Mouse (Mus musculus) MEL (cell line): Measurements from ENCODE around the gene Mmgt2. TPM values are rescaled to one million over a fixed set of nuclear protein-coding genes. Genes with fewer than 3 reads are reported as not detected.
A peak's percentile ranks its signal among the peaks of the same experiment; 100 is the strongest.

Experiments
- DNase-seq: peaks from one replicate; pipeline ENCODE4 v3.0.0; 2011; ENCODE audit warnings: low read depth, low spot score
- H3K27ac ChIP-seq: 2 replicates; pipeline ENCODE4 v1.5.1; 2012; ENCODE audit warnings: low read depth, mild to moderate bottlenecking, control low read depth, low read length, moderate library complexity; ENCODE audit not compliant: control insufficient read depth
- H3K27me3 ChIP-seq, 2 experiments: fragments of 150-350 bp in 1 of 2; sonication (generic) in 1 of 2; 2 replicates each; pipeline ENCODE4 v1.6.1; 2012; ENCODE audit warnings: low read length in 2 of 2, mild to moderate bottlenecking in 2 of 2, improper control_type of control experiment in 1 of 2, moderate library complexity in 1 of 2; ENCODE audit not compliant: insufficient read depth in 2 of 2, control insufficient read depth in 1 of 2
- H3K36me3 ChIP-seq, 2 experiments: 2 replicates each; pipeline ENCODE4 v1.6.1; 2012 to 2014; ENCODE audit warnings: low read length in 2 of 2, improper control_type of control experiment in 1 of 2, inconsistent platforms in 1 of 2, mild to moderate bottlenecking in 1 of 2; ENCODE audit not compliant: insufficient read depth in 2 of 2, control insufficient read depth in 1 of 2
- H3K4me1 ChIP-seq, 2 experiments: fragments of 150-350 bp in 1 of 2; sonication (generic) in 1 of 2; 2 replicates each; pipeline ENCODE4 v1.6.1; 2012; ENCODE audit warnings: low read length in 2 of 2, improper control_type of control experiment in 1 of 2, mild to moderate bottlenecking in 1 of 2; ENCODE audit not compliant: insufficient read depth in 2 of 2, control insufficient read depth in 1 of 2
- H3K4me3 ChIP-seq, 2 experiments: fragments of 150-350 bp in 1 of 2; sonication (generic) in 1 of 2; 2 replicates each; pipeline ENCODE4 v1.5.1; 2012; ENCODE audit warnings: low read depth in 2 of 2, low read length in 2 of 2, mild to moderate bottlenecking in 2 of 2, moderate library complexity in 2 of 2, control low read depth in 1 of 2, improper control_type of control experiment in 1 of 2; ENCODE audit not compliant: control insufficient read depth in 1 of 2, insufficient read depth in 1 of 2
- H3K79me2 ChIP-seq: 2 replicates; pipeline ENCODE4 v1.6.1; 2012; ENCODE audit warnings: mild to moderate bottlenecking, low read length, moderate library complexity; ENCODE audit not compliant: control insufficient read depth, poor library complexity, insufficient read depth
- H3K9ac ChIP-seq: 2 replicates; pipeline ENCODE4 v1.6.1; 2012; ENCODE audit warnings: low read depth, mild to moderate bottlenecking, control low read depth, low read length, moderate library complexity; ENCODE audit not compliant: control insufficient read depth, poor library complexity, severe bottlenecking
- H3K9me3 ChIP-seq: fragments of 150-350 bp; sonication (generic); replicated peaks from 2 replicates; pipeline ENCODE4 v1.6.1; 2012; ENCODE audit warnings: mild to moderate bottlenecking, low read length, improper control_type of control experiment, moderate library complexity; ENCODE audit not compliant: insufficient read depth
- BHLHE40 ChIP-seq: IDR thresholded peaks from 2 replicates; pipeline ENCODE4 v1.6.1; 2012; ENCODE audit warnings: low read depth, mild to moderate bottlenecking, inconsistent platforms, low read length, improper control_type of control experiment, borderline replicate concordance
- CTCF ChIP-seq, 3 experiments: IDR thresholded peaks in 2 of 3; conservative IDR thresholded peaks in 1 of 3; 2 replicates each; pipeline ENCODE4 v1.5.1; 2011 to 2012; ENCODE audit warnings: low read length in 3 of 3, low read depth in 2 of 3, mild to moderate bottlenecking in 2 of 3, improper control_type of control experiment in 1 of 3, inconsistent platforms in 1 of 3, mixed read lengths in 1 of 3, moderate library complexity in 1 of 3; ENCODE audit not compliant: control insufficient read depth in 1 of 3, insufficient read depth in 1 of 3, poor library complexity in 1 of 3, severe bottlenecking in 1 of 3
- ELF1 ChIP-seq: IDR thresholded peaks from 2 replicates; pipeline ENCODE4 v1.6.1; 2014; ENCODE audit warnings: low read depth, mild to moderate bottlenecking, inconsistent platforms, low read length, improper control_type of control experiment, moderate library complexity
- EP300 ChIP-seq, 2 experiments: IDR thresholded peaks; 2 replicates each; pipeline ENCODE4 v1.6.1; 2011; ENCODE audit warnings: improper control_type of control experiment in 2 of 2, low read length in 2 of 2, low read depth in 1 of 2, mild to moderate bottlenecking in 1 of 2
- JUND ChIP-seq: IDR thresholded peaks from 2 replicates; pipeline ENCODE4 v1.6.1; 2011; ENCODE audit warnings: low read depth, mild to moderate bottlenecking, improper control_type of control experiment, low read length
- KAT2A ChIP-seq: conservative IDR thresholded peaks from 2 replicates; pipeline ENCODE4 v1.6.1; 2012; ENCODE audit warnings: low read depth, low read length, improper control_type of control experiment, inconsistent platforms
- MAFK ChIP-seq: IDR thresholded peaks from 2 replicates; pipeline ENCODE4 v1.6.1; 2011; ENCODE audit warnings: low read depth, mild to moderate bottlenecking, low read length, improper control_type of control experiment, borderline replicate concordance
- NRF1 ChIP-seq: IDR thresholded peaks from 2 replicates; pipeline ENCODE4 v1.6.1; 2014; ENCODE audit warnings: low read depth, mild to moderate bottlenecking, inconsistent platforms, low read length, improper control_type of control experiment, moderate library complexity; ENCODE audit not compliant: poor library complexity, insufficient read depth, severe bottlenecking
- POLR2A ChIP-seq, 2 experiments: IDR thresholded peaks; 2 replicates each; pipeline ENCODE4 v1.6.1; 2011 to 2012; ENCODE audit warnings: low read length in 2 of 2, mild to moderate bottlenecking in 2 of 2, control low read depth in 1 of 2, improper control_type of control experiment in 1 of 2, low read depth in 1 of 2, moderate library complexity in 1 of 2; ENCODE audit not compliant: control insufficient read depth in 1 of 2, insufficient read depth in 1 of 2, poor library complexity in 1 of 2
- POLR2AphosphoS2 ChIP-seq: IDR thresholded peaks from 2 replicates; pipeline ENCODE4 v1.6.1; 2011; ENCODE audit warnings: low read length, improper control_type of control experiment
- RCOR1 ChIP-seq: IDR thresholded peaks from 2 replicates; pipeline ENCODE4 v1.6.1; 2012; ENCODE audit warnings: low read depth, mild to moderate bottlenecking, inconsistent platforms, low read length, improper control_type of control experiment
- SIN3A ChIP-seq: IDR thresholded peaks from 2 replicates; pipeline ENCODE4 v1.6.1; 2012; ENCODE audit warnings: low read length, improper control_type of control experiment, inconsistent platforms
- TAL1 ChIP-seq: IDR thresholded peaks from 2 replicates; pipeline ENCODE4 v1.6.1; 2012; ENCODE audit warnings: mild to moderate bottlenecking, inconsistent platforms, low read length, moderate library complexity, mixed read lengths
- TBP ChIP-seq: IDR thresholded peaks from 2 replicates; pipeline ENCODE4 v1.8.0; 2011; ENCODE audit warnings: low read depth, low read length, improper control_type of control experiment
- TCF12 ChIP-seq: IDR thresholded peaks from 2 replicates; pipeline ENCODE4 v1.6.1; 2014; ENCODE audit warnings: low read depth, mild to moderate bottlenecking, inconsistent platforms, low read length, improper control_type of control experiment, moderate library complexity
- UBTF ChIP-seq: IDR thresholded peaks from 2 replicates; pipeline ENCODE4 v1.6.1; 2012; ENCODE audit warnings: low read depth, mild to moderate bottlenecking, inconsistent platforms, low read length, improper control_type of control experiment, moderate library complexity, borderline replicate concordance; ENCODE audit not compliant: insufficient read depth
- USF1 ChIP-seq: IDR thresholded peaks from 2 replicates; pipeline ENCODE4 v1.6.1; 2014; ENCODE audit warnings: low read depth, mild to moderate bottlenecking, inconsistent platforms, low read length, improper control_type of control experiment, moderate library complexity
- ZKSCAN1 ChIP-seq: IDR thresholded peaks from 2 replicates; pipeline ENCODE4 v1.6.1; 2012; ENCODE audit warnings: low read depth, mild to moderate bottlenecking, inconsistent platforms, low read length, improper control_type of control experiment, moderate library complexity
- polyA plus RNA-seq, 2 experiments: library from polyadenylated mRNA; stranded (reverse) in 1 of 2; unstranded in 1 of 2; fragments of >175 nt in 1 of 2; fragments of >200 nt in 1 of 2; gene quantifications; 2 replicates each; pipeline versions ENCODE4 v1.2.1 to v1.2.4; 2012; ENCODE audit warnings: low replicate concordance in 2 of 2, low read depth in 1 of 2; ENCODE audit not compliant: insufficient read length in 2 of 2, insufficient read depth in 1 of 2, missing spikeins in 1 of 2
- total RNA-seq: library from RNA; depleted of rRNA; stranded (reverse); fragments of 300-350 nt; gene quantifications from 2 replicates; pipeline ENCODE4 v1.2.3, GENCODE M21; 2012

Gene Mmgt2
- total and polyA plus RNA-seq, 3 experiments: 24.1 to 51.9 TPM; not detected in 1

- H3K4me1 ChIP-seq: peaks cover 11 to 34% of the 10 kb centered on the region in 2 experiments
- H3K4me3 ChIP-seq: no peak overlapping the region
- TF ChIP-seq POLR2A (IDR thresholded peaks at IDR 0.05; ENCODE audit: control insufficient read depth in 1 of 2, insufficient read depth in 1 of 2, low read depth in 1 of 2, low read length in 2 of 2, poor library complexity in 1 of 2) (no peak), SIN3A (0 out of 2 replicates have a peak, but pooled peaks have one; percentile 35), TBP (0 out of 2 replicates have a peak, but pooled peaks have one; percentile 15), POLR2AphosphoS2 (no peak), EP300 (IDR thresholded peaks at IDR 0.05; ENCODE audit: low read depth in 1 of 2, low read length in 2 of 2) (peak in 1 of 2 experiments; percentile 34; a peak in 2 of 4 replicates)
Observed at GRCm38 (mm10) chr11:62621079-62621478, 27.4 kb upstream of the Mmgt2 start.

DNA sequence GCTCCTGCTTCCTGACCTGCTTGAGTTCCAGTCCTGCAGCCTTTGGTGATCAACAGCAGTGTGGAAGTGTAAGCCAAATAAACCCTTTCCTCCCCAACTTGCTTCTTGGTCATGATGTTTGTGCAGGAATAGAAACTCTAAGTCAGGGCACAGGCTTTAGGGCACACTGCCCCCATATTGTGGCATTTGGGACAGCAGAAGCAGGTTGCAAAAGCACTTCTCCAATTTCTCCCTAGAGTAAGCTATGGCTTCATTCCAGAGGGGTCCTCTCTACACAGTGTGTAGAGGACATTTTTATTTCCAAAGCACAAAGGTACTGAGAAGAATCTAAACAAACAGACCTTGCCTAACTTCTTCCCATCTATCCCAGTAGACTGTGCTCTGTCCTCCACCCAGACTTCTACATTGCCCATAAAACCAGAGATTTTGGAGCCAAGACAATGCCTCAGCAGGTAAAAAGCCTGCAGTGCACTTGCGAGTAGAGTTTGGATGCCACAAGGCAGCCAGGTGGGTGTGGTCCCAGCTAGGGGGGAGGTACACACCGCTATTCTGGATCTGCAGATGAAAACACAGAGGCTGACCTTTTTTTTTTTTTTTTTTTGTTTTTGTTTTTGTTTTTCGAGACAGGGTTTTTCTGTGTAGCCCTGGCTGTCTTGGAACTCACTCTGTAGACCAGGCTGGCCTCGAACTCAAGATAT, 26.7 kb upstream of the Mmgt2 start:
- H3K27ac ChIP-seq: no peak overlapping the region
- H3K27me3 ChIP-seq: no peaks in the 10 kb centered on the region
- no peak overlapping the region for H3K4me3 ChIP-seq
- H3K4me1 ChIP-seq: peaks cover 11 to 34% of the 10 kb centered on the region in 2 experiments
- no peaks in the 10 kb centered on the region for H3K9me3 ChIP-seq
- TF ChIP-seq BHLHE40: no peak
- TF ChIP-seq NRF1: no peak
- no peak for TF ChIP-seq RCOR1
- TF ChIP-seq CTCF (IDR thresholded peaks at IDR 0.05 in 2 of 3, conservative IDR thresholded peaks at IDR 0.05 in 1 of 3; ENCODE audit: control insufficient read depth in 1 of 3, insufficient read depth in 1 of 3, low read depth in 2 of 3, low read length in 3 of 3, poor library complexity in 1 of 3, severe bottlenecking in 1 of 3): peak in 2 of 3 experiments; percentile 9 to 32; a peak in 2 of 6 replicates
- no peak for TF ChIP-seq EP300 (IDR thresholded peaks at IDR 0.05; ENCODE audit: low read depth in 1 of 2, low read length in 2 of 2)
- no peak for TF ChIP-seq SIN3A
- no peak for TF ChIP-seq ZKSCAN1
- TF ChIP-seq USF1: no peak
- TF ChIP-seq MAFK: no peak
- TF ChIP-seq JUND: no peak
- no peak for TF ChIP-seq KAT2A
- TF ChIP-seq ELF1: no peak
- no peak for TF ChIP-seq UBTF
- TF ChIP-seq TBP: 0 out of 2 replicates have a peak, but pooled peaks have one; percentile 9
- no peak for TF ChIP-seq TCF12
- no peak for TF ChIP-seq POLR2AphosphoS2
- TF ChIP-seq TAL1: no peak
- peak; percentile 65 for DNase-seq
- H3K9ac ChIP-seq: no peak overlapping the region
- H3K36me3 ChIP-seq: peaks cover 0 to 25% of the 10 kb centered on the region in 2 experiments; a peak in 2 of 4 replicates
- no peaks in the 10 kb centered on the region for H3K79me2 ChIP-seq

More at GRCm38 (mm10) chr11:62621079-62621478, 27.4 kb upstream of the Mmgt2 start:
- Histone ChIP-seq H3K27ac (no peak overlapping the region), H3K9me3 (no peaks in the 10 kb centered on the region), H3K27me3 (no peaks in the 10 kb centered on the region), H3K9ac (no peak overlapping the region), H3K36me3 (peaks cover 0 to 25% of the 10 kb centered on the region in 2 experiments; a peak in 2 of 4 replicates), H3K79me2 (no peaks in the 10 kb centered on the region)
- peak; percentile 63 for DNase-seq
